Mouse (Mus musculus) CD4-positive helper T cell, adult 2 months (primary cell): ENCODE data around the gene Map3k5.
A peak's percentile ranks its signal among the peaks of the same experiment; 100 is the strongest.

Experiments used
- DNase-seq: peaks from one replicate; pipeline ENCODE4 v3.0.0-alpha.2; 2012; ENCODE audit warnings: low read depth, missing footprints, low spot score

The Map3k5 gene

GRCm38 (mm10) chr10:19935295-19935623 is 987 bp downstream of the Map3k5 start:
- no peak for DNase-seq

- no peak for DNase-seq
These were observed 1.6 kb downstream of the Map3k5 start for GRCm38 (mm10) chr10:19935821-19936367.

DNA sequence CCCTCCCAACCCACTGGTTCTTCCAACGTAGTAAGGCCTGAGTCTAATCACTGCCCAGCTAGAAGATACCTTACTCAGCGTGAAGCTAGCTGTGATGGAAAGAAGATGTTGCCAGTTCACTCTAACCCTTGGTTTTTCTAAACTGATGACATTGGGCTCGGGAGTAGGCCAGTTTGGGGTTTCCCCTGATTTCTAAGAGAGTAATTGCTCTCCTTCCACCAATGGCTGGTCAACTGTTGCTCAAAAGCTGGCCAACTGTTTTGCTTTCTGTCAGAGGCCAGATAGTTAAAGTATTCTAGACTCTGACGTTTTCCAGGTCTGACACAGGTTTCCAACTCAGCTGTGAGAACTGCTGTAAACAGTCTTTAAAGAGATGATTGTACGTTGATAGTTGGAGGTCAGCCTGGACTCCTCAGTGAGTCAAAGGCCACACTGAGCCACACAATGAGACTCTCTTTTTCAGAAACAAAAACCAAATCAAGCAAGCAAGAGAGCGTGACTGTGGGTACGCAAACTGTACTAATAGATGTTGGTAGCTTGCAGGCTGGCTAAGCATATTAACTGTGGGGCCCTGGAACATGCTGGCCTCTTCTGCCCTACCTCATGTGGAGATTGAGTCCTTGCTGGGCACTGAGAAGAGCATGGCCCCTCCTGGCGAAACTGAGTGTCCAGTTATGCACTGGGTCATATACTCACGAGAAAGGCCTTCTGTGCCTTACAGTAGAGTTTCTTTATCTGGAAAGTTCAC is 2.9 kb downstream of the Map3k5 start:
- DNase-seq = no peak

- DNase-seq = no peak
These were observed 4.5 kb downstream of the Map3k5 start for GRCm38 (mm10) chr10:19938738-19939137.

GRCm38 (mm10) chr10:19939282-19939705 is 5.0 kb downstream of the Map3k5 start:
- peak; percentile 77 for DNase-seq

DNA sequence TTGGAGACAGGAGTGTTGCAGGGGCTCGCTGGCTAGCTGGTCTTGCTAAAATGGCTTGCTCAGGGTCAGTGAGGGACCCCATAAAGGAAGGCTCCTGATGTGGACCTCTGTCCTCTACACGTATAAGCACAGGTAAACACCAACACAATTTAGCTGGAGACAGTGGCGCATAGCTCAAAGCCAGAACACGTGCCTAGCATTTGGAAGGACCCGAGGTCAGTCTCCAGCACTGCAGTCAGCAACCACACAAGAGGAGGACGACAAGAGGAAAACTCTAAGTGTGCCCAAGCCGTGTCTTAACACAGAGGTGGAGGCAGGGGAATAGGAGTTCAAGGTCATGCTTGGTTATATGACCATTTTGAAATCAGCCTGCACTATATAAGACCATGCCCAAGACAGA is 5.9 kb downstream of the Map3k5 start:
- DNase-seq = no peak

- DNase-seq = no peak
These were observed 6.4 kb downstream of the Map3k5 start for GRCm38 (mm10) chr10:19940626-19941025.

- no peak for DNase-seq
These were observed 6.8 kb downstream of the Map3k5 start for GRCm38 (mm10) chr10:19941063-19941462.

- DNase-seq = no peak
These were observed 7.6 kb downstream of the Map3k5 start for GRCm38 (mm10) chr10:19941914-19942313.

GRCm38 (mm10) chr10:19942621-19943020 is 8.3 kb downstream of the Map3k5 start:
- DNase-seq = no peak

DNA sequence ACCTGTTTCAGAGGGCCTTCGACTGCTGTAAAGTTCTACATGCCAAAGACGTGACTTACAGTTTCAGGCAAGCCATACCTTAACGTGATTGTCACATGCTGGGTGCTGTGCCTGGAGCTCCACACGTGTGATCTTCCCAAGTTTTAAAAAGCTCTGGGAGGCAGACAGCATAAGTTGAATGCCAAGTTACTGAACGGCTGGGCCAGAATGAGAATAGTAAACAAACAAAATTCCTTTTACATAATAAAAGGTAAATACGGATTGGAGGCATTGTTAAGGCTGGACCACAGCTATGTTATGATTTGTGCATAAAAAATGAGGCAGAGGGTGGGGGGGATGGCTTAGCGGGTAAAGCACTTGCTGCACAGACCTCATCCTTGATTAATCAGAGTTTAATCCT is 11.4 kb downstream of the Map3k5 start:
- DNase-seq = no peak

DNA sequence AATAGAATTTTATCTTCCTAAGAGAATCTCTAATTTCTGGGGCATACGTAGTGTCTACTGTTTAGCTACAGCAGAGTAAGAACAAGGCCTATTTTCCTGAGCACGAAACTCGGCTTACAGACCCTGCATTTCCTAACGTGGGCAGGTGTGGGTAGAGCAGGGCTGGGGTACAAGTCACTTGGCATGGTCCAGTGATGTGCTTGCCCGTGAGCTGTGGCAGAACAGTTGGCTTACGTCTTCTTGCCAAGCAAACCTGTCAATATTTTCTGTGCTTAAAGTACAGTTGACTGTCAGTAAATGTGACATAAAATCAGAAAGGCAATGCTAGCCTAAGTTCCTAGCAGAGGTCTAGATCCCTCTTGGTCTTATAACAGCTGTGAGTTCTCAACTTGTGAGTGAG is 12.4 kb downstream of the Map3k5 start:
- DNase-seq = no peak

- no peak for DNase-seq
These were observed 13.2 kb downstream of the Map3k5 start for GRCm38 (mm10) chr10:19947441-19947840.

DNA sequence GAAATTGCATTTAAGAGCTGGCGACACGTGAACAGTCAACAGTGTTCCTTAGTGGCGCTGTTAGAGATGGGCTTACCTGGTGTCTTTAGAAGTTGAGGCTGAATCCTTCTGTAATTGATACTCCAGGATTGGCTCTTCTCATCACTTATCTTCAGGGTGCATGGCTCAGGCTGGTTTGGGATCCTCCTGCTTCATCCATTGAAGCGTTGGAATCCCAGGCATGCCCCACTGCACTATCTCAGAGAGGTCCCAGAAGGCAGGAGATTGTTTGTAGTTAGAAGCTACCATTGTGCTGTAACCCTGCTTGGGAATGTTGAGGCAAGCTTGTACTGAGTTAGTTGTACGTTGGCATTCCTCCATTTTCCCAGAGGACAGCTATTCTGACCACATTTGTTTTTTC is 13.6 kb downstream of the Map3k5 start:
- DNase-seq = no peak

GRCm38 (mm10) chr10:19948381-19948780 is 14.1 kb downstream of the Map3k5 start:
- no peak for DNase-seq

GRCm38 (mm10) chr10:19949106-19949505 is 14.8 kb downstream of the Map3k5 start:
- DNase-seq = no peak

DNA sequence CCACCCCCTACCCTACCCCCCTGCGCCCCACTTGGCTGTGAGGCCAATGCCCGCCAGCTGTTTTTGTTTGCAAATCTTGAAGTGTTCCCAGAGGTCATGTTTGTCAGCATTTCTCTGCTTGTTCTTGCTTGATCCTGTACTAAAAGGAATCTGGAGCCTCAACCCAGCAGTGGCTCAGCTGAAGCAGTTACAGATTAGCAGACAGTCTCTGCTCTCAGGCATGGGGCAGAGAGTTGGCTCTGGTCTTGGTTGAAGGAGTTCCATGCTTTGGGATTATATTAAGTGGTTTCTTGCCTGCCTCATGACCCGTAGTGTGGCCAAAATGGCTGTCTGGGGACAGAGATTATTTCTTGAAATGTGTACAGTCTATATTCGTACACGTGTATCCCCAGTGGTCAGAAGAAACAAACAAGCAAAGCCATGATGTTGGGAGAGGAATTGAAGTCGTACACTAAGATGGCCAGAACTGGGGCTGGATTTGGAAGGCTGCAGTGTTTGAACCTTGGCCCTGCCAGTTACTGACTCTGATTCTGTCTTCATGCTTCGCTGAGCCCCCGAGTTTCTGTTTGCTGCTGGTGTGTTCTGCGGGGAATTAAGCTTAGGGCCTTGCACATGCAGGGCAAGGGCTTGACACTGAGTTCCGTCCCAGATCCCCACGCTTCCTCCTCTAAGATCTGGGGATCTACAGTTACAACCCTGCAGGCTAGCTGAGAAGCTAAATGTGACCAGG is 18.9 kb downstream of the Map3k5 start:
- no peak for DNase-seq

DNA sequence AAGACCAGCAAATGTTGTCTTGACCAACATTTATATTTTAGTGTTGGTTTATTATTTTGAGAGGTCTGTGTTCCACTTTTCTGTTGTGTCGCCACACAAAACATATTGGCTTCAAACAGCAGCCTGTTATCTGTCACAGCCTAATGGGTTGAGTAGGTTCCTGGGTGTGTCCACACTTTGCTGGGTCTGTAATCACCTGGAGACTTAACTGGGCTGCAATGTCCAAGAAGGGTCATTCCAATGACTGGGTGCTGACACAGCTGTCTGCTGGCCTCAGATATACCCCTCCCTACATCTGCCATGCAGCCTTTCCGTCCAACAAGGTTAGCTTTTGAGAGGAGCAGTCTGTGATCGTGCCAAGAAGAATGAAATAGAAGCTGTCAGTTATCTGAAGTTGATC is 20.3 kb downstream of the Map3k5 start:
- no peak for DNase-seq

DNA sequence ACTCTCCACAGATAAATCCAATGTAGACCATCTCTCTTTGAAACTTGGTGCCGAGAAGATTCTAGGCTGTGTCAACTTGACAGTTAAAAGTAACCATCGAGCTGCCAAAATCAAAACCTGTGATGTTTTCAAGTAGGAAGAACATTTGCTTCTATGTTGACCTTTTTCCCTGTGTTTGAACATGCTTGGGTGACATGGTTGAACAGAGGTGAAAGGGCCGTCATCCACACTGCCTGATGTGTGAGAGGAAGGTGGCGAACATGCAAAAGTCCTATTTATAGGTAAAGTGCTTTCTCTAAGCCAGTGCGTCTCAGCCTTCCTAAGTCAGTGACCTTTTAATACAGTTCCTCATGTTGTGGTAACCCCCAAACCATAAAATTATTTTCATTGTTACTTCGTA is 21.5 kb downstream of the Map3k5 start:
- no peak for DNase-seq

DNA sequence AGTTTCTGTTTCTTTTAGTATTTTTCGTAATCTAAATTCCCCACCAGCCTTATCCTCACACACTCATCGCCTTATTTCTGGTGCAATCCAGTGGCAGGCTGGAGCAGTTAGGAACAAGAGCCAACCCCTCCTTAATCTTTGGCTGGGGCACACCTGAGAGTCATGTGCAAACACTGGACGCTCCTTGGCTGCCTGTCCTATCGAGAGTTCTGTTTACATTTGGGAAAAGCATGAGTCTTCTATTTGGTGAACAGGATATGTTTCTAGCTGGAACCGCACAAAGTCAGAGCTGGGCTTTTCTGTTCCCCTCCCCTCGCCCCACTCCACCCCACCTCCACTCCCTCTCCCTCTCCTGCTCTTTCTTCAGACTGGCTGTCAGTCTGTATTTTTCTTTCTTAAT is 22.5 kb downstream of the Map3k5 start:
- no peak for DNase-seq

- peak; percentile 39 for DNase-seq
These were observed 26.6 kb downstream of the Map3k5 start for GRCm38 (mm10) chr10:19960831-19961380.

GRCm38 (mm10) chr10:19962746-19963145 is 28.5 kb downstream of the Map3k5 start:
- DNase-seq = peak; percentile 75

DNA sequence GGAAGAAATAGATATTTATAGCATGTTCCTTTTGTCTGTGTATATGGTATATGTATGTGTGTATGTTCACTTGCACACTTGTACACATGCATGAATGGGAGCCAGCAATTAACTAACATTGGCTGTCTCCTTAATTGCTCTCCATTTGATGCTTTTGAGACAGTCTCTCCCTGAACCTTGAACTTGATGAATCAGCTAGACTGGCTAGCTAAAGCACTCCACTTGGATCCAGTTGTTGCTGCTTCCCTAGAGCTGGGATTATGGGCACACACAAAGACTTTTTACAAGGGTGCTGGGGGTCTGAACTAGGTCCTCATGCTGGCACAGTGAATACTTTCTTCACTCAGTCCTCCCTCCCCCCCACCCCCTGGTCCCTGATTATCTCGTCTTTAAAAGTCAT is 28.9 kb downstream of the Map3k5 start:
- no peak for DNase-seq
